Comparison of ENCODE assay signal across 19 mouse cellular contexts in the genomic region with DNA sequence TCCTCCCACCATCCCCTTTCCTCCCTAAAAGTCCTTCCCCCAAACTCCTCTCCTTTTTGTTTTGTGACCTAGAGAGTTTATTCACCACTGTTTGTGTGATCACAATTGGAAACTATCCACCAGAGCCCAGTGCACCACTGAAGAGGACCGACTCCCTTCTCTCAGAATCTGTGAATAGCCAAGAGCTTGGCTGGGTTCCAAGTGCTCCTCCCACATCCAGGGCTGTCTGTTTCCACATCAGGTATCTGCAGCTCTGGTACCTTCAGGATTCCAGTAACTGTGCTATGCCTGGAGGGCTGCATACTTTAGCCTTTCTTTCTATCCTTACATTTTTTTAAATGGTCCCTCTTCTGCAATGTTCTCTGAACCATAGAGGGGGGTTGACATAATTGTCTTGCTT.
DNase-seq lines count a peak whose midpoint lies in the region; ATAC-seq and TF ChIP-seq lines count a peak whose summit lies in the region.
"Had no signal": no experiment of that assay in that cellular context is flagged by ENCODE, and none has a peak within 500 bp of the region (broad histone marks: within the 10 kb centered on the region; RNA-seq: fewer than 3 reads in every experiment).

No protein-coding gene starts in this region.

- no peaks in the 10 kb centered on the region for H3K9me3 ChIP-seq in hindbrain, postnatal 0 days (ENCODE audit: low read length)
- H3K9me3 ChIP-seq in hindbrain, embryonic 13.5 days = no peaks in the 10 kb centered on the region
- peaks cover 2% of the 10 kb centered on the region; the same call in 1 of the 2 replicates for H3K9me3 ChIP-seq in liver, postnatal 0 days (ENCODE audit: low read length)
- no peaks in the 10 kb centered on the region for H3K9me3 ChIP-seq in liver, embryonic 11.5 days (ENCODE audit: control insufficient read depth, low read length)
- no peaks in the 10 kb centered on the region for H3K9me3 ChIP-seq in embryonic facial prominence, embryonic 14.5 days (ENCODE audit: control insufficient read depth, low read length)
- H3K9me3 ChIP-seq: forebrain, embryonic 15.5 days; G1E; heart, embryonic 10.5 days; liver, embryonic 15.5 days; midbrain, embryonic 13.5 days had no signal

- TF ChIP-seq CTCF in hindbrain, postnatal 0 days (IDR thresholded peaks at IDR 0.05; ENCODE audit: low read depth) = no peak
- TF ChIP-seq CTCF in liver, postnatal 0 days (IDR thresholded peaks at IDR 0.05; ENCODE audit: low read depth) = no peak

- DNase-seq in hindbrain, postnatal 0 days (ENCODE audit: low spot score) = peak; percentile 18
- peak; percentile 23 for DNase-seq in liver, postnatal 0 days
- DNase-seq in liver, embryonic 11.5 days (ENCODE audit: low spot score) = no peak
- peak; percentile 6 for DNase-seq in right cerebral cortex, postnatal 14 days
- DNase-seq in right cerebral cortex, postnatal 25 days = no peak
- peak; percentile 56 for DNase-seq in embryonic facial prominence, embryonic 14.5 days (ENCODE audit: low spot score)
- DNase-seq: adrenal gland, adult 8-10 months; cerebellum, adult 8-10 months; embryo, embryonic 11 days; gastrocnemius, postnatal 36 days; thymus, postnatal 14 days had no signal

- no peak for ATAC-seq in hindbrain, postnatal 0 days
- ATAC-seq in hindbrain, embryonic 13.5 days (ENCODE audit: low FRiP score) = no peak
- no peak for ATAC-seq in liver, postnatal 0 days
- no peak for ATAC-seq in liver, embryonic 11.5 days (replicated peaks; ENCODE audit: low FRiP score)
- ATAC-seq in embryonic facial prominence, embryonic 14.5 days (ENCODE audit: low read depth) = no peak
- ATAC-seq: forebrain, embryonic 15.5 days; intestine, embryonic 16.5 days; midbrain, embryonic 13.5 days had no signal

- no peak overlapping the region for H3K4me3 ChIP-seq in hindbrain, postnatal 0 days (ENCODE audit: low read length)
- H3K4me3 ChIP-seq in hindbrain, embryonic 13.5 days = no peak overlapping the region
- no peak overlapping the region for H3K4me3 ChIP-seq in liver, postnatal 0 days (ENCODE audit: low read depth, low read length)
- no peak overlapping the region for H3K4me3 ChIP-seq in liver, embryonic 11.5 days (ENCODE audit: low read depth, low read length)
- H3K4me3 ChIP-seq in embryonic facial prominence, embryonic 14.5 days (ENCODE audit: low read depth, low read length) = no peak overlapping the region
- H3K4me3 ChIP-seq: forebrain, embryonic 15.5 days; heart, embryonic 10.5 days; liver, embryonic 15.5 days; midbrain, embryonic 13.5 days had no signal

- no peaks in the 10 kb centered on the region for H3K27me3 ChIP-seq in hindbrain, postnatal 0 days (ENCODE audit: insufficient read depth, low read length)
- no peaks in the 10 kb centered on the region for H3K27me3 ChIP-seq in hindbrain, embryonic 13.5 days
- H3K27me3 ChIP-seq in liver, postnatal 0 days (ENCODE audit: insufficient read depth, low read length) = no peaks in the 10 kb centered on the region
- no peaks in the 10 kb centered on the region for H3K27me3 ChIP-seq in liver, embryonic 11.5 days (replicated peaks; ENCODE audit: control insufficient read depth, insufficient read depth, low read length)
- no peaks in the 10 kb centered on the region for H3K27me3 ChIP-seq in embryonic facial prominence, embryonic 14.5 days (replicated peaks; ENCODE audit: control insufficient read depth, insufficient read depth, low read length)
- H3K27me3 ChIP-seq: forebrain, embryonic 15.5 days; liver, embryonic 15.5 days; midbrain, embryonic 13.5 days had no signal

- TF ChIP-seq EP300 in liver, postnatal 0 days (IDR thresholded peaks at IDR 0.05; ENCODE audit: low read depth) = no peak

- H3K4me2 ChIP-seq in hindbrain, postnatal 0 days (ENCODE audit: low read depth, low read length) = no peak overlapping the region
- H3K4me2 ChIP-seq in hindbrain, embryonic 13.5 days = no peak overlapping the region
- no peak overlapping the region for H3K4me2 ChIP-seq in liver, postnatal 0 days (ENCODE audit: low read depth, low read length)
- H3K4me2 ChIP-seq in liver, embryonic 11.5 days = no peak overlapping the region
- H3K4me2 ChIP-seq in embryonic facial prominence, embryonic 14.5 days (ENCODE audit: low read depth, low read length) = no peak overlapping the region
- H3K4me2 ChIP-seq: forebrain, embryonic 15.5 days; hindbrain, embryonic 14.5 days; liver, embryonic 15.5 days; midbrain, embryonic 13.5 days had no signal

- no peaks in the 10 kb centered on the region for H3K4me1 ChIP-seq in hindbrain, postnatal 0 days (ENCODE audit: insufficient read depth, low read length)
- H3K4me1 ChIP-seq in hindbrain, embryonic 13.5 days (replicated peaks) = no peaks in the 10 kb centered on the region
- no peaks in the 10 kb centered on the region for H3K4me1 ChIP-seq in liver, postnatal 0 days (ENCODE audit: insufficient read depth)
- H3K4me1 ChIP-seq in liver, embryonic 11.5 days (replicated peaks; ENCODE audit: control insufficient read depth, insufficient read depth, low read length) = no peaks in the 10 kb centered on the region
- no peaks in the 10 kb centered on the region for H3K4me1 ChIP-seq in embryonic facial prominence, embryonic 14.5 days (ENCODE audit: control insufficient read depth, insufficient read depth, low read length)
- H3K4me1 ChIP-seq: forebrain, embryonic 15.5 days; heart, embryonic 10.5 days; liver, embryonic 15.5 days; midbrain, embryonic 13.5 days had no signal

- no peak overlapping the region for H3K9ac ChIP-seq in hindbrain, postnatal 0 days (replicated peaks; ENCODE audit: low read length)
- H3K9ac ChIP-seq in hindbrain, embryonic 13.5 days = no peak overlapping the region
- H3K9ac ChIP-seq in liver, postnatal 0 days (replicated peaks) = no peak overlapping the region
- H3K9ac ChIP-seq in liver, embryonic 11.5 days (ENCODE audit: low read depth, low read length) = no peak overlapping the region
- no peak overlapping the region for H3K9ac ChIP-seq in embryonic facial prominence, embryonic 14.5 days (ENCODE audit: low read depth, low read length)
- H3K9ac ChIP-seq: forebrain, embryonic 15.5 days; hindbrain, embryonic 14.5 days; liver, embryonic 15.5 days; midbrain, embryonic 13.5 days had no signal

- 7% methylated on average over 1 of the region's 1 CpGs for WGBS in hindbrain, postnatal 0 days
- WGBS in hindbrain, embryonic 13.5 days = 45% methylated on average over 1 of the region's 1 CpGs
- 47% methylated on average over 1 of the region's 1 CpGs for WGBS in liver, postnatal 0 days (ENCODE audit: insufficient replicate concordance)
- WGBS in liver, embryonic 11.5 days = 37% methylated on average over 1 of the region's 1 CpGs
- WGBS in embryonic facial prominence, embryonic 14.5 days = 23% methylated on average over 1 of the region's 1 CpGs

- no peaks in the 10 kb centered on the region for H3K36me3 ChIP-seq in hindbrain, postnatal 0 days (ENCODE audit: insufficient read depth, low read length)
- H3K36me3 ChIP-seq in hindbrain, embryonic 13.5 days = no peaks in the 10 kb centered on the region
- no peaks in the 10 kb centered on the region for H3K36me3 ChIP-seq in liver, postnatal 0 days (replicated peaks; ENCODE audit: insufficient read depth, low read length)
- no peaks in the 10 kb centered on the region for H3K36me3 ChIP-seq in liver, embryonic 11.5 days (ENCODE audit: control insufficient read depth, insufficient read depth, low read length)
- no peaks in the 10 kb centered on the region for H3K36me3 ChIP-seq in embryonic facial prominence, embryonic 14.5 days (ENCODE audit: control insufficient read depth, insufficient read depth, low read length)
- H3K36me3 ChIP-seq: forebrain, embryonic 15.5 days; G1E; heart, embryonic 10.5 days; liver, embryonic 15.5 days; midbrain, embryonic 13.5 days had no signal

- H3K27ac ChIP-seq in hindbrain, postnatal 0 days = no peak overlapping the region
- H3K27ac ChIP-seq in hindbrain, embryonic 13.5 days = no peak overlapping the region
- H3K27ac ChIP-seq in liver, postnatal 0 days (ENCODE audit: low read depth) = no peak overlapping the region
- no peak overlapping the region for H3K27ac ChIP-seq in liver, embryonic 11.5 days (ENCODE audit: low read depth, low read length)
- H3K27ac ChIP-seq in embryonic facial prominence, embryonic 14.5 days (replicated peaks; ENCODE audit: low read depth, low read length) = no peak overlapping the region
- H3K27ac ChIP-seq: forebrain, embryonic 15.5 days; heart, embryonic 10.5 days; hindbrain, embryonic 14.5 days; liver, embryonic 15.5 days; midbrain, embryonic 13.5 days had no signal

Comparison
In these comparisons a context has a peak if more than half of its experiments do, and no peak if none do; other contexts are left out.
1. DNase-seq: peak in hindbrain, postnatal 0 days (single experiment), liver, postnatal 0 days (single experiment), right cerebral cortex, postnatal 14 days (single experiment) and embryonic facial prominence, embryonic 14.5 days (single experiment); none in liver, embryonic 11.5 days (single experiment) and right cerebral cortex, postnatal 25 days (single experiment).